Mouse (Mus musculus) layer of hippocampus, postnatal 25 days (tissue): ENCODE measurements around the gene Ddi2. TPM values are rescaled to one million over a fixed set of nuclear protein-coding genes. Genes with fewer than 3 reads are reported as not detected.

Experiments used
- DNase-seq, 2 experiments: peaks; one replicate each; pipeline ENCODE4 v3.0.0; 2022; ENCODE audit warnings: mixed read lengths in 2 of 2, low spot score in 1 of 2; ENCODE audit errors: extremely low spot score in 1 of 2
- total RNA-seq, 2 experiments: library from RNA; stranded (reverse); gene quantifications; 2 replicates each; pipeline ENCODE4 v1.2.3; 2021

Gene Ddi2
- total RNA-seq, 2 experiments from 2014 or later = 39.7 TPM

DNA sequence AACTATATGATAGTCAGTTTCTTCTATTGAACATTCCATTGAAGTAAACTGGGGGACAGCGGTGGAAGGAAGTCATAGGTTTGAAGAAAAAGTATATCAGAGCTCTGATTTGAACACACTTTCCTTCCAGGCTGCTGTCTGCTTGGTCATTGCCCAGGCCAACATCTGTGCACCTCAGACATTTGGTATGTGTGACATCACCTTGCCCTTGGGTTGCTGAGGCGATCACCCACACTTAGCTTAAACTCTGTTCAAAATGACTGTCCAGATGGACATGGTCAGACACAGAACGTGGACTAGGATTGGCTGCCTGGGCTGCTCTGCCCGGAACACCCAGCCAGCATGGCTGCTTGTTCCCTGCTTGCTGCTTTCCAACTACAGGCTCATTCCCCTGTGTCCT is 19.2 kb upstream of the Ddi2 start:
- DNase-seq = no peak

DNA sequence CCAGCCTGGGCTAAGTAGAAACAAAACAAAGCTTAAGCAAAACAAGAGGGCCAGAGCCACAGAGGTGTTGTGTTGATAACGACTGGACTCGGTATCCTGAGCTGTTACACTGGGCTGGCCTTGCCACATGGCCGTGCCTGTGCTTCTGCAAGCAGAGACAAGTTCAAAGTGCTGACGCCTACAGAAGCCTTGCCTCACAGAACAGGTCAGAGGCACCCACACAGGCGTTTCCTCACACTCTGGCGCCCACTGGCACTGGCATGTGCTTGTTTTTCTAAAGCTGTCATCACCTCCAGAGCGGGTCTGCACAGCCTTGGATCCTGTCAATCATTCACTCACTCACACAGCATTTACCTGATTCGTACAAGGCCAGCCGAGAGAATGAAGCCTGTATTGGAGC is 18.6 kb upstream of the Ddi2 start:
- no peak for DNase-seq

DNA sequence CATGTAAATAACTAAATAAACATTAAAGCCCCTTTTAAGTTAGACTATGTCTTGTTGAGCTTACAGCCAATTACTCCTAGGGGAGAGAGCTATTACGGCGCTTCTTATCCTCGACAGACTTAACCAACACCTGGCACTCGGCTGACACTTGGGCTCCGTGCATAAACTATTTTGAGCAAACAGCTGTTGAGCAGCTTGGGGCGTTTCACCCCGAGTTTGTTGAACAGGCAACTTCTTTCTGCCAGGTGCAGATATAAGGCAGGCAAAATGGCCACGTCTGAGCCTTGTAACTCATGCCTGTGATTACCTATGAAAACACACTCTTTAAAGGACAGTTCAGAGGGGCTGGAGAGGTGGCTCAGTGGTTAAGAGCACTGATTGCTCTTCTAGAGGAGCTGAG is 14.8 kb upstream of the Ddi2 start:
- DNase-seq = no peak

DNA sequence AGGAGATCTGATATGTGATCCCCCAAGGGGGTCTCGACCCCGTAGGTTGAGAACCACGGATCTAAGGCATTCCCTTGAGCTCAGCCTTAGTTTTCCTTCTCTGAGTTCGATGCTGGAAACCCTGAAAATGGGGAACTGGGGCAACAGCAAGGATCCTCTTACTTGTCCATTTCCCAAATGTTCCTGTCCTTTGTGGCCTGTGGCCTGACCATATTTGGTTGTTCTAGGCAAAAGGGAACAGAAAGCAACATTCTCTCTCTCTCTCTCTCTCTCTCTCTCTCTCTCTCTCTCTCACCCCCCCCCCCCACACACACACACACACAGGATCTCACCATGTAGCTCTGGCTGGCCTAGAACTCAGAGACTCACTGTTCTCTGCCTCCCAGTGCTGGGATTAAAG is 13.6 kb upstream of the Ddi2 start:
- DNase-seq = no peak

DNA sequence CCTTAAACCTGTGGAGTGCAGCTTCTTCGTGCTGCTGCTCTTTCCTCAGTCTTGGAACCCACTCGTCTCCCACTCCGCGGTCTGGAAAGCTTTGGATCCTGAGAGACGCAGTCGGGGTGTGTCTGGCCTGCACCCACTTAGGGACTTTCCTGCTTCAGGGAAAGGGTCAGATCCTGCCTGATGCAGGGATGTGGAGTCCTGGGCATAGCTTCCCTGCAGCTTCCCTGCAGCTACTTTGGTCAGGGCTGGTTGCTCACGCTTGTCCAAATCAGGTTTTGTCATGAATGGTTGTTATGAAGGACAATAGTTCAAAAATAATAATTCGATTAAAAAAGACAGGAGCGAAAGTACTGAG is 12.0 kb upstream of the Ddi2 start:
- no peak for DNase-seq

DNA sequence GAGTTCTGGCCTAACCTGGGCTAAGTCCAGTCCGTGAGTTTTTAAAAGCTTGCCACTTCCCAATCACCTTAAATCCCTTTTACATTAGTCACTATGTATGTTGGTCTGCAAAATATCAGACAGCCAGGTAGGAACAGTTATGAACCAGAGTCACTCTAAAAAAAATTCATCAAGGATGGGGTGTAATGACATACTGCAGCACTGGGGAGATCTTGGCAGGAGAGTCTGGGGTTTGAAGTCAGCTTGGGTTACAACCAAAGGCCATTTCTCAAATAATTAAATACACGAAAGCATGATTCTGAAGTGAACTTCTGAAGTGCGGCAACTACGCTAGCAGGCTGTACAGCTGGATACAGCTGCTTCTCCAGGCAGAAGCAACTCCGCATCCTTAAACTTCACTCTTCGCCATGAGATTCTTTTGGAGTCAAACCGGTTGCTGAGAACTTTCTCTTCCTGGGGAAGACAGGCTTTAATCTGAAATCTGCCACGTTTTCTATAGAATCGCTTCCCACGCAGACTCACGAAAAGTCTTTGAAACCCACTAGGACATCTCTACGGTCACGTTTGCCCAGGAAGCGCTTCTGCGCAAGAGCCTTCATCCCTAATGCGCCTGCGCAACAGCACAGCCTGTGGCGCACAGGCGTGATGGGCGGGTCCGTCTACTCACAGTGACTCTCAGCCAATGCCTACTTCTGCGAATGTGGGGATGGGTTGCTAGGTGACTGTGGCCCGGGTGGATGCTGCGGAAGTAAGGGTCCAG is 11.4 kb upstream of the Ddi2 start:
- peak; percentile 76 to 78 for DNase-seq

DNA sequence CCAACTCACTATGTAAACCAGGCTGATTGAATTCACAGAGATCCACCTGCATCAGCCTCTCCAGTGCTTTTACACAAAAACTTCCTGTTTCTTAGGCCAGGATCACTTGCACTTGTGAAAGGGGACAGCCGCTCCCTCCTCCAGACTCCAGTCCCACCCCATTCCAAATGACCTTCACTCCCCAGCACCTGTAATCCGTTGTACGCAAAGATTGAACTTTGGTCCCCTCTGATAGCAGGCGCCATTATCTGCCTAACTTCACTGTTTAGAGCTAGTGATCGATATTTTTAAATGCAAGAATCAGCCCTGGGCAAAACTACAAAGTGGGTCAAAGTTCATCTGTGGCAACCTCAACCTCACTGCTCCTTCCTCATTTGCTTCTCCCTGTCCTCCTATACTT is 8.5 kb upstream of the Ddi2 start:
- no peak for DNase-seq

DNA sequence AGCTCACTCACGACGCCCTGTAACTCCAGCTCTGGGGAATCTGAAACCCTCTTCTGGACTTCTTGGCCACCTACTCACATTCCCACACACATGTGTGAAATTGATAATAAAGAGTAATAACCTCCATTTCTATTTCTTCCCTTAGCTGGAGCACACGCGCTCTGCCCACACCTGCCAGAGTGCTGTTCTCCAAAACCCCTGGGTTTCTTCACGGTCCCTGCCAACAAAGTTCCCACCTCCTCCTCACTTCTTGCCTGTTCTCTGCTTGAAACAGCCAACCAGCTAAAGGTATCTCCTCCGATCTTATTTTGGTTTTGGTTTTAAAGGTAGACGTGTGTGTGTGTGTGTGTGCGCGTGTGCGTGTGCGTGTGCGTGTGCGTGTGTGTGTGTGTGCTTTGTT is 7.2 kb upstream of the Ddi2 start:
- DNase-seq = no peak

DNA sequence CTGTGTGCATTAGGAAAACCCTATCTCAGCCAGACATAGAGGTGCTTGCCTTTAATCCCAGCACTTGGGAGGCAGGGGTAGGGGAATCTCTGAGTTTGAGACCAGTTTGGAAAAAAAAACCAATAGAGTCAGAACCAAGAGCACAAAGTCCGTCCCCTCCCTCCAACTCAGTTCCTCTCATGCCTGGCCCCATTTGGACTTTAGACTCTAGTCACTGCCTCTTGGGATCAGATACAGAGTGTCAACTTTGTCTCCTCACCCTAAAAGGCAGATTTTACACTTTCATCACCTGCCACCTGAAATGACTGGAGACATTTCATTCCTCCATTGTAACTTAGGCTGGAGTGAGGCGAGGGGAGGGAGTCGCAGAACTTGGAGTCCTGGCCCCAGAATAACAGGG is 6.0 kb upstream of the Ddi2 start:
- no peak for DNase-seq

DNA sequence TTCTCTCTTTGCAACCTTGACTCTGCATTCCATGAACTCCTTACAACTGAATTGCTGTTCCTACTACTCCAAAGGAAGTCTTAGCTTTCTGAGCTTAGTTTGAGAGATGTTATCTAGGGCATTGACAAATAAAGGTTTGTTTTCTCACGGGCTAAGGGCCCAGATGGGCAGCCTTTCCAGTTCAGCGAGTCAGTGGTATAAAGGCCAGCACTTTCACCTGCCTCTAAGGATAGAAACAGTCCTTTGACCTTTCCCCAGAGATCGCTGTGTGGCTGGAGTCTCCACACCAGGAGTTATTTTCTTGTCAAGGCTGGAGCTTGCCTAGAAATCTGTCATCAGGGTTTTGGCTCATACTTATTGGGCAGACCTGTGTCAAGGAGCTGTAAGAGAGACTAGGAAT is 2.5 kb upstream of the Ddi2 start:
- DNase-seq = no peak

DNA sequence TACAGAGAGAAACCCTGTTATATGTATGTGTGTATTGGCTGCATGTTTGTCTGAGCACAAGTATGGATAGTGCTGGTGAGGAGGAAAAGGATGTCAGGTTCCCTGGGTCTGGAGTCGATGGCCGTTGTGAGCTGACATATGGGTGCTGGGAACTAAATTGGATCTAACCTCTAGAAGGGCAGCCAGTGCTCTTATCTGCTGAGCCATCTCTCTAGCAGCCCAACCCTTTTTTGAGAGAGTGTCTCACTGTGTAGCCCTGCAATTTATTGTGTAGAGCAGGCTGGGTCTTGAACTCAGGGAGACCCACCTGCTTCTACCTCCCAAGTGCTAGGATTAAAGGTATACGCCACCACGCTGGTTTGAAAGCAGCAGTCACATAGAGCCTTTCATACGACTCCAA is 2.1 kb upstream of the Ddi2 start:
- no peak for DNase-seq

DNA sequence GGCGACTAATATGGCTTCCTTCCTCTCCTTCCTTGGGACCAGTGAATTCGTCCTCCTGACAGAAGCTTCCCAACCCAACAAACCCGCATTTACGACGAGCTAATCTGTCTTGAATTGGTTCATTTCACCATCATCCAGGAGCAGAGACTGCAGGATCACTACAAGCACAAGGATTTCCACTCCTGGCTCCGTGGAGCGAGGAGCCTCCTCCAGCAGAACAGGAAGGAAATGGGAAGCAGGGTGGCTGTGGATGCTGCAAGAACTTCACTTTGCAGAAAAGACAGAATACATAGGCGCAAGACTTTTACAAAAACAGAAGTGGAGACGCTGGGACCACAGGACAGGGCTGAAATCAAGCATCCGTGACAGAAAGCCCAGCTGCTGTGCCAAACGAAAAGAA is 1.4 kb upstream of the Ddi2 start:
- no peak for DNase-seq

DNA sequence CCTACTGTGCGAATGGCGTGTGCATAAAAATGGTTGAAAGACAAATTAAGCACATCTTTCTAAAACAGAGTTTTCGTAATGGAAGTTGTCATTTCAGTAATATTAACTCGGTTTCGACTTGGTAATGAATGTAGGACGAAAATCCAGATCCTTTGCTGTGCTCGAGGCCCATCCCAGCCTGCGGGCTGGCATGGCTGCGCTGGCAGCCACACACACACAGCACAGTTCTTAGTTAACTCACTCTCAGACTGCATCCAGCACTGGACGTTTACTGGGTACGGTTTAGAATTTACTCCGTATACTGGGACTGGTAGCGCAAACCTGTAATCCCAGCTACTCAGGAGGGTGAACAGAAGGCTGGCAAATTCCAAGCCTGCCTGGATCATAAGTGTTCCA is 452 bp upstream of the Ddi2 start:
- peak in 1 of 2 experiments; percentile 22 for DNase-seq

DNA sequence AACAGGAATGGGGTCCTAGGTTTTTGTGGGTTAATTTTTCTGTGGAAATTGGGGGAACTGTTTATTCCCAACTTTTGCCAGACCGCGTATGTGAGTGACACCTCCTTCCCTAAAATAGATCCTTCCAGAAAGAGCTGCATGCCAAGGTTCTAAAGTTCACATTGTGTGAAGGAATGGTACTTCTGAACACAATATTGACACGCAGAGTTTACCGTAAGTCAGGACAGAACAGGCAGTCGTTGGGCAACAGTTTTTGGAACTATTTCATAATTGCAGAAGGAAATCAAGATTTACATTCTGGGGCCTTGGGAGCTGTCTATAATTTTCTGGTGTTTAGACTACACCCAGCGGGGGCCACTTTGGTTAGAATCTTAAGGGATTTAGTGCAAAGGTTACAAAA is 1.3 kb downstream of the Ddi2 start:
- DNase-seq = no peak

DNA sequence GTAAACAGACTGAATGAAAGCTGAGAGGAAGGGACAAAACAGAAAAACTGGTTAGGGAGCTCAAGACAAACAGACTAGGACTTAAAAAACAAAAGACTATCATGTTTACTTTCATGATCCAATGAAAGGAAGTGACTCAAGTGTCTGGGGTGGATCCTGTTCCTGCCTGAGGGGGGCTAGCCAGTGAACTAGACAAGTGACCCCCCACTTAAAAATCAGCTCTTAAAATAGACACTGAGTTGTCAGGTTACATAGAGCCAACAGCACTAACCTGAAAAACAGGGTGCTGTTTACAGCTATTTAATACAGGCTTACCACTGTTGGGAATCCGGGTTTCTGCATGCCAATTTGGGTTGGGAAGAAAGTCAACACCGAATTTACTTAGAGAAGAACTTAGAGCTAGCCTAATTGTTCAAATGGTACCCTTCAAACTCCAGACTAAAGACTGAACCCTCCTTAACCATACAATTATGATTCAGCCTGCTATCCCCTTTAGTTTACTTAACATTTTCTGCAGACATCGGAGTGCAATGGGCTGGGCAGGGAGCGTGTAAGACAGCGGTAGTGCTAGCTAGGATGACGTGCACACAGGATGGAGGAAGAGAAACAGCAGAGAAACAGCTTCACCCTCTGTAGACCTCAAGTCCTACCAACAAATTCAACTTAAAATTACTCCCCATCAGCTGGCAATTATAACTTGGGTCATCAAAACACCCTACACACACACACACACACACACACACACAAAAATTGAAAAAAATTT is 2.3 kb downstream of the Ddi2 start:
- DNase-seq = no peak

DNA sequence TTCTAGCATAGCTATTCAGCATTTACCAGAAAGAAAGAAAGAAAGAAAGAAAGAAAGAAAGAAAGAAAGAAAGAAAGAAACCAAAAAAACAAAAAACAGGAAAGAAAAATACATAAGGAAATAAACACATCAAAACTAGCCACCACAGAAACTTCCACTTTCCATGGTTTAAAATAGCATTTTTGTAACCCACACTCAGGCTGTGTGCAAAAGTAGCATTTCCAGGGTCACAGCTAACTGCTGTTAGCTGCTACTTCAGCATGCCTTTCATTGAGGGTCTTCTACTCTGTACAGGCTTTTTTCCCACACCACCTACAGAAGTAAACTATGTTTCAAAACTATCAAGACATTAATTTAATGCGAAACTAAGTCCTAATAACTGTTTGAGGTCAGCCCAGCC is 3.9 kb downstream of the Ddi2 start:
- no peak for DNase-seq

DNA sequence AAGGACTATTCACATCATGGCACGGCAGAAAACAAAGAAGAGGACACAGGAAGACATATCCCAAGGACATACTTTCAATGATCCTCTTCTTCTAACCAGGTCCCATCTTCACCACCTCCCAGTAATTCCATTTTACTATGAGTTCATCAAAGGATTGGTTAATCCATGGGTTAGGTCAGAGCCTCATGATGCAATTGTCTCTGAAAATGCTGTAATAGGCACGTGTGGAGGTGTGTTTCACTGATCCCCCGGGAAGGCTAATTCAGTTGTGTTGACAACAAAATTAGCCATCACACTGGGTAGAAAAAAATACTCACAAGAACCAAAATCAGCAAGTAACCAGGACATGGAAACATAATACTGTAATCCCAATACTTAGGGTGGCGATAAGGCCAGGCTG is 5.6 kb downstream of the Ddi2 start:
- DNase-seq = no peak

DNA sequence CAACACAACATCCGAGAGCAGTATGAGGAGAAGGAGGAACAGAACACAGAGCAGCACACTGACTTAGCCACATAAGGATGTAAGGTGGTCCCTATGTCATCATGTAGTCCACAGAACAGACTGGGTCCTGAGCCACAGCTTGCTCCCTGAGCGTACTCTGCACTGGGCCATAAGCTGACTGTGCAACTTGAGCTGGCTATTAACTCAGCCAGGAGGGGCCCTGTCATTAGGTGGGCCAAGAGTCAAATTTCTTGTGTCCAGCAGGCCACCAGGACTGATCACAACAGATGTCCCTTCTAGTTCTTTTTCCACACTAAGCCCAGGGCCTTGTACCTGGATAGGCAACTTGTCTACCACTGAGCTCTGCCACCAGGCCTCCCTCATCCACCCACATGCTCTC is 8.2 kb downstream of the Ddi2 start:
- DNase-seq = no peak

DNA sequence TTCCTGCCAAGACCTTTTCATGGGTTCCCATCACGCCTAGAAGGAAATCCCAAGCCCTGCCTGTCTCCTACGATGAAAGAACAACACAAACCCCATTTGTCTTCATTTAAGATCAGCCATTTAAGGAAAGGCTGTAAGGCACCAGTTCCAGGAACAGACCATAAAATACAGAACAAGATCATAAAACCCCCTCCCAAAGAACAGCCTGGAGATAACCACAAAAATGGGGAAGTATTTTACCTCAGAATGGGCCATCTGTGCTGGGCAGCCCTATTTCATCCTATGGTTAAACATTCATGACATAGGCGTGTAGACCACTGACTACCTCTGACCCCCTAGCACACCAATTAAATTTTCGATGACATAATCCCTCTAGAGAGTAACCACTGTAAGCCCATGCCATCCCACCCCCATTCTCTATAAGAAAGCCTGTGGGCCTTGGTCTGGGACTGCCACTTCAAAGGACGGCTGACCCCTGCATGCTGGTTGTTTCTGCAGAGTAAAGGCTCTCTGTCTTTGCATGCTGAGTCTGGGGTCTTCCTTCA is 9.5 kb downstream of the Ddi2 start:
- no peak for DNase-seq

DNA sequence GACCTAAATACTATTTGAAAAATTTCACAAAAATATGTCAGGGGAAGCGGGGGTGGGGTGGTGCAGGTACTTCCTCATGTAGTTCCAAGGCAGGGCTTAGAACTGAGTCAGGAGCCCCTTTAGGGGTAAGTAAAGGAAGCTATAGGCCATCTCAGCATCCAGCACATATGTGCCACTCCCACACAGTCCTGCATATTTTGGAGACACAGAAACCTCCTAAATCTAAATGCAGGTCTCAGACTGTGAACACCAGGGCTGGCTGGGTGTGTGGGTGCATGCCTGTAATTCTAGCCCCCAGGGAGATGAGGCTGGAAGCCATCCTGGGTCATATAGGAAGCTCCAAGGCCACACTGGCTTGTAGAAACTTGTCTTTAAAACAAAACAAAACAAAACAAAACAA is 12.0 kb downstream of the Ddi2 start:
- DNase-seq = no peak

DNA sequence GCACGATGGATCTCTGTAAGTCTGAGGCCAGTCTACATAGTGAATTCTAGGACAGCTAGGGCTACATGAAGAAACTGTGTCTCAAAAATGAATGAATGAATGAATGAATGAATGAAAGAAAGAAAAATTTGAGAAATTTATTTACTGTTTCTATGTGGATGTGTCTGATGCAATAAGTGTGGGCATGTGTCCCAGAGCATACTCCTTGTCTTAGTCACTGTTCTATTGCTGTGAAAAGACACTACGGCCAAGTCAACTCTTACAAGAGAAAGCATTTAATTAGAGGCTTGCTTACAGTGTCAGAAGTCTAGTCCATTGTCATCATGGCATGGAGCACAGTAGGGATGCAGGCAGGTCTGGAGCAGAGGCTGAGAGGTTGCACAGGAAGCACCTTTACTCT is 14.2 kb downstream of the Ddi2 start:
- DNase-seq = no peak

DNA sequence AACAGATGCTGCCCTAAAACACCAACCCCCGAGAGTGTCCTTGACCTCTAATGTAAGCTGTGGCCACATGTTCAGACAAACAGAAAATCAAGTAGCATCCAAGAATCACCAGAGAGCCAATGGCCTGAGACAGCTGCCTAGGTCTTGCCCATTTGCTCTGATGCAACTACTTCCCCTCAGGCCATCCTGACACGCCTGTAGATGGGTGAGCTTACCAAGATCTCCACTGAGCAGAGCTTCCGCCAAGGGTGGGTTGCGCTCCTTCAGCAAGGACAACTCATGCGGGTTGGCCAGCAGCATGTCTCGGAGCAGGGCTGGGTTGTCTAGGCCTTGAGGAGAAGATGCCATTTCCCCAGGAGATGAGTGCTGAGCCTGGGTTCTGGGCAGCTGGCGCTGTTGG is 15.2 kb downstream of the Ddi2 start:
- no peak for DNase-seq
